ENCODE assay signal across 8 mouse cellular contexts in the genomic region with DNA sequence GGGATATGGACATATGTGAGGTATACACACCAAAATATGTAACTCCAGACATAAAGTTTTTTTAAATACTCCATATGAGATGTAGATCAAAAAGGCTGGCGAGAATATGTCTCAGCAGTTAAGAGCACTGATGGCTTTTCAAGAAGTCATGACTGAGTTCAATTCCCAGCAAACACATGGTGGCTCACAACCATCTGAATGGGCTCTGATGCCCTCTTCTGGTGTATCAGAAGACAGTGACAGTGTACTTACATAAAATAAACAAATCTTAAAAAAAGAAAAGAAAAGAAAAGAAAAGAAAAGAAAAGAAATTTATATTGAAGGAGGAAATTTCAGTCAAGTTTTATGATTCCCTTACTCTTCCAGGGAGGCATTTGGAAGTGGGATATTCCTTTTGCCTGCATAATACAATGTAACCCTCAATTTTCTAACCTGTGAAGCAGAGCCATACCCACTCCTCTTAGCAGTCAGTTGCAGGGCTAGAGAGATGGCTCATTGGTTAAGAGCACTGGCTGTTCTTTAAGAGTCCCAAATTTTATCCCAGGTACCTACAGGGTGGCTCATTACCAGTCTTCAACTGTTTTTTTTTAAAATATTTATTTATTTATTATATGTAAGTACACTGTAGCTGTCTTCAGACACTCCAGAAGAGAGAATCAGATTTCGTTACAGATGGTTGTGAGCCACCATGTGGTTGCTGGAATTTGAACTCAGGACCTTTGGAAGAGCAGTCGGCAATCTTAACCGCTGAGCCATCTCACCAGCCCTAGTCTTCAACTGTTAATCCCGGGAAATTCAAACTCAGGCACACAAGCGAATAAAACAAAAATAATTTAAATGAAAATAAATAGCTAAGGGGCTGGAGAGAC. TPM values are rescaled to one million over a fixed set of nuclear protein-coding genes. Genes with fewer than 3 reads are reported as not detected.
DNase-seq lines count a peak whose midpoint lies in the region; ATAC-seq and TF ChIP-seq lines count a peak whose summit lies in the region.

No protein-coding gene starts in this region.

- H3K36me3 ChIP-seq in lung, embryonic 14.5 days (ENCODE audit: insufficient read depth), result no peaks in the 10 kb centered on the region
- no peaks in the 10 kb centered on the region for H3K36me3 ChIP-seq in hindbrain, embryonic 14.5 days (replicated peaks; ENCODE audit: control insufficient read depth, insufficient read depth)
- H3K36me3 ChIP-seq in midbrain, embryonic 13.5 days, result no peaks in the 10 kb centered on the region

- H3K4me1 ChIP-seq in lung, embryonic 14.5 days (ENCODE audit: insufficient read depth), result peaks cover 4% of the 10 kb centered on the region; the same call in 1 of the 2 replicates
- H3K4me1 ChIP-seq in hindbrain, embryonic 14.5 days (replicated peaks; ENCODE audit: control insufficient read depth, insufficient read depth, low read length), result no peaks in the 10 kb centered on the region; the same call in 1 of the 2 replicates
- H3K4me1 ChIP-seq in midbrain, embryonic 13.5 days (replicated peaks), result peaks cover 13% of the 10 kb centered on the region

- H3K27ac ChIP-seq in lung, embryonic 14.5 days (ENCODE audit: low read depth), result peak overlapping the region; percentile 97
- H3K27ac ChIP-seq in hindbrain, embryonic 14.5 days, result peak overlapping the region; percentile 91
- peak overlapping the region; percentile 91 for H3K27ac ChIP-seq in midbrain, embryonic 13.5 days

- TF ChIP-seq CTCF in lung, embryonic 14.5 days (IDR thresholded peaks at IDR 0.05; ENCODE audit: low read depth), result peak; percentile 43

- 9% methylated on average over 6 of the region's 6 CpGs for WGBS in lung, embryonic 14.5 days
- 10% methylated on average over 6 of the region's 6 CpGs for WGBS in hindbrain, embryonic 14.5 days
- WGBS in midbrain, embryonic 13.5 days, result 13% methylated on average over 6 of the region's 6 CpGs

- DNase-seq in lung, embryonic 14.5 days, result peak; percentile 55
- no peak for DNase-seq in lung, adult 18-20 months
- DNase-seq in adipocyte (ENCODE audit: low spot score), result peak; percentile 58
- DNase-seq in hindbrain, embryonic 14.5 days (ENCODE audit: low spot score), result no peak
- no peak for DNase-seq in left cerebral cortex, postnatal 10 days (ENCODE audit: extremely low spot score in 1 of 2, low spot score in 2 of 2)
- no peak for DNase-seq in layer of hippocampus, adult 18-20 months (ENCODE audit: low spot score in 2 of 2)

- H3K4me3 ChIP-seq in lung, embryonic 14.5 days (ENCODE audit: low read depth, low read length), result no peak overlapping the region
- no peak overlapping the region for H3K4me3 ChIP-seq in hindbrain, embryonic 14.5 days (replicated peaks; ENCODE audit: low read length)
- H3K4me3 ChIP-seq in midbrain, embryonic 13.5 days (replicated peaks), result no peak overlapping the region

- peak; percentile 2 for ATAC-seq in lung, embryonic 14.5 days (ENCODE audit: insufficient read depth)
- no peak for ATAC-seq in hindbrain, embryonic 14.5 days (ENCODE audit: low FRiP score)
- ATAC-seq in midbrain, embryonic 13.5 days, result no peak
- ATAC-seq in cerebellum, adult (ENCODE audit: insufficient number of reproducible peaks, low FRiP score, low TSS enrichment), result no peak

- H3K27me3 ChIP-seq in lung, embryonic 14.5 days (ENCODE audit: insufficient read depth, low read length), result no peaks in the 10 kb centered on the region
- no peaks in the 10 kb centered on the region for H3K27me3 ChIP-seq in hindbrain, embryonic 14.5 days (ENCODE audit: control insufficient read depth, insufficient read depth, low read length)
- no peaks in the 10 kb centered on the region for H3K27me3 ChIP-seq in midbrain, embryonic 13.5 days

- intact Hi-C loops in left cerebral cortex, postnatal 10 days (cut with DNase I), result no loop called here

- H3K9me3 ChIP-seq in lung, embryonic 14.5 days (ENCODE audit: low read depth, low read length), result no peaks in the 10 kb centered on the region
- no peaks in the 10 kb centered on the region for H3K9me3 ChIP-seq in hindbrain, embryonic 14.5 days (ENCODE audit: control insufficient read depth, low read length)
- H3K9me3 ChIP-seq in midbrain, embryonic 13.5 days, result no peaks in the 10 kb centered on the region

- no peak overlapping the region for H3K9ac ChIP-seq in lung, embryonic 14.5 days
- H3K9ac ChIP-seq in hindbrain, embryonic 14.5 days, result no peak overlapping the region
- H3K9ac ChIP-seq in midbrain, embryonic 13.5 days (replicated peaks), result no peak overlapping the region

- H3K4me2 ChIP-seq in lung, embryonic 14.5 days, result no peak overlapping the region
- peak overlapping the region; percentile 52; the same call in 1 of the 2 replicates for H3K4me2 ChIP-seq in hindbrain, embryonic 14.5 days (replicated peaks)
- H3K4me2 ChIP-seq in midbrain, embryonic 13.5 days (replicated peaks), result no peak overlapping the region

RNA-seq across cellular contexts. Expression of gene Taf12, which starts 5.1 kb away (rescaled TPM):
- 48.7 and 49.1 TPM in 2 replicates for polyA plus RNA-seq in lung, embryonic 14.5 days (2014; fragmentation: Nextera tagmentation; extraction: Ambion mirVana)
- polyA plus RNA-seq in hindbrain, embryonic 14.5 days (2014; fragmentation: Nextera tagmentation; extraction: Ambion mirVana), result 38.0 and 40.8 TPM in 2 replicates
- 53.6 and 54.1 TPM in 2 replicates for polyA plus RNA-seq in midbrain, embryonic 13.5 days (2015; fragmentation: Nextera tagmentation; extraction: Ambion mirVana)
- total RNA-seq in left cerebral cortex, postnatal 10 days (2021), result 10 to 100 TPM; 13.9 to 15.4 TPM
- total RNA-seq in layer of hippocampus, adult 18-20 months (2021), result 10 to 100 TPM; 25.1 to 26.7 TPM

RNA-seq across cellular contexts. Expression of gene Gmeb1, which starts 7.7 kb away (rescaled TPM):
- polyA plus RNA-seq in lung, embryonic 14.5 days (2014; fragmentation: Nextera tagmentation; extraction: Ambion mirVana), result 33.1 and 39.5 TPM in 2 replicates
- polyA plus RNA-seq in hindbrain, embryonic 14.5 days (2014; fragmentation: Nextera tagmentation; extraction: Ambion mirVana), result 34.7 and 36.7 TPM in 2 replicates
- 49.4 and 50.3 TPM in 2 replicates for polyA plus RNA-seq in midbrain, embryonic 13.5 days (2015; fragmentation: Nextera tagmentation; extraction: Ambion mirVana)
- 10 to 100 TPM; 26.2 to 29.3 TPM for total RNA-seq in left cerebral cortex, postnatal 10 days (2021)
- 10 to 100 TPM; 21.4 to 23.4 TPM for total RNA-seq in layer of hippocampus, adult 18-20 months (2021)

RNA-seq across cellular contexts. Expression of gene Rab42, which starts 34.1 kb away (rescaled TPM):
- 1.2 and 1.9 TPM in 2 replicates for polyA plus RNA-seq in lung, embryonic 14.5 days (2014; fragmentation: Nextera tagmentation; extraction: Ambion mirVana)
- polyA plus RNA-seq in hindbrain, embryonic 14.5 days (2014; fragmentation: Nextera tagmentation; extraction: Ambion mirVana), result 0.95 and 1.5 TPM in 2 replicates
- polyA plus RNA-seq in midbrain, embryonic 13.5 days (2015; fragmentation: Nextera tagmentation; extraction: Ambion mirVana), result 0.58 and 0.92 TPM in 2 replicates
- total RNA-seq in left cerebral cortex, postnatal 10 days (2021), result 1 to 10 TPM in 1 of 2 experiments, under 1 TPM in 1; 0.79 to 1.3 TPM
- total RNA-seq in layer of hippocampus, adult 18-20 months (2021), result 1 to 10 TPM; 1.2 to 2.5 TPM

RNA-seq across cellular contexts. Expression of gene Ythdf2, which starts 57.0 kb away (rescaled TPM):
- 121 and 132 TPM in 2 replicates for polyA plus RNA-seq in lung, embryonic 14.5 days (2014; fragmentation: Nextera tagmentation; extraction: Ambion mirVana)
- 119 and 122 TPM in 2 replicates for polyA plus RNA-seq in hindbrain, embryonic 14.5 days (2014; fragmentation: Nextera tagmentation; extraction: Ambion mirVana)
- polyA plus RNA-seq in midbrain, embryonic 13.5 days (2015; fragmentation: Nextera tagmentation; extraction: Ambion mirVana), result 146 and 149 TPM in 2 replicates
- 10 to 100 TPM; 47.4 to 49.4 TPM for total RNA-seq in left cerebral cortex, postnatal 10 days (2021)
- total RNA-seq in layer of hippocampus, adult 18-20 months (2021), result 10 to 100 TPM; 48.5 to 48.6 TPM

Comparison
In these comparisons a context has a peak if more than half of its experiments do, and no peak if none do; other contexts are left out.
1. DNase-seq: peak in lung, embryonic 14.5 days (single experiment) and adipocyte (single experiment); none in lung, adult 18-20 months (0 of 2), hindbrain, embryonic 14.5 days (single experiment), left cerebral cortex, postnatal 10 days (0 of 2) and layer of hippocampus, adult 18-20 months (0 of 2).
2. Peak in every context shown above with its lines, with median percentiles within 50 percentile points of each other: H3K27ac ChIP-seq.